Mouse (Mus musculus) heart, adult 2 months (tissue): ENCODE data around the gene Grin3b. TPM values are rescaled to one million over a fixed set of nuclear protein-coding genes. Genes with fewer than 3 reads are reported as not detected.

ENCODE experiments used
- DNase-seq, 2 experiments: peaks; one replicate each; pipeline ENCODE4 v3.0.0; 2021
- H3K27ac ChIP-seq: fragments of 200-600 bp; 2 replicates; pipeline ENCODE4 v1.8.1; 2022
- H3K27me3 ChIP-seq: fragments of 200-500 bp; 2 replicates; pipeline ENCODE4 v1.6.1; 2012; ENCODE audit warnings: mild to moderate bottlenecking, low read length, inconsistent platforms, mixed read lengths; ENCODE audit not compliant: control insufficient read depth, insufficient read depth
- H3K36me3 ChIP-seq: fragments of 200-500 bp; 2 replicates; pipeline ENCODE4 v1.6.1; 2012; ENCODE audit warnings: low read length, inconsistent platforms; ENCODE audit not compliant: control insufficient read depth, insufficient read depth
- H3K4me1 ChIP-seq: fragments of 200-500 bp; 2 replicates; pipeline ENCODE4 v1.6.1; 2011; ENCODE audit warnings: low read length; ENCODE audit not compliant: control insufficient read depth, insufficient read depth
- H3K4me3 ChIP-seq: fragments of 200-600 bp; 2 replicates; pipeline ENCODE4 v1.8.1; 2022
- H3K79me2 ChIP-seq: fragments of 200-500 bp; replicated peaks from 2 replicates; pipeline ENCODE4 v1.6.1; 2012; ENCODE audit warnings: mild to moderate bottlenecking, inconsistent platforms, low read length, moderate library complexity, mixed read lengths; ENCODE audit not compliant: control insufficient read depth, insufficient read depth
- H3K9ac ChIP-seq: fragments of 200-500 bp; 2 replicates; pipeline ENCODE4 v1.6.1; 2012; ENCODE audit warnings: low read depth, mild to moderate bottlenecking, control low read depth, inconsistent platforms, low read length, mixed read lengths
- CTCF ChIP-seq: fragments of 200-600 bp; IDR thresholded peaks from 2 replicates; pipeline ENCODE4 v1.8.1; 2022; ENCODE audit warnings: antibody characterized with exemption, mild to moderate bottlenecking, moderate library complexity
- EP300 ChIP-seq: fragments of 200-500 bp; IDR thresholded peaks from 2 replicates; pipeline ENCODE4 v1.6.1; 2011; ENCODE audit warnings: low read depth, low read length, control low read depth; ENCODE audit not compliant: insufficient read depth
- POLR2A ChIP-seq: fragments of 200-500 bp; IDR thresholded peaks from 2 replicates; pipeline ENCODE4 v1.6.1; 2011; ENCODE audit warnings: mild to moderate bottlenecking, low read depth, low read length, control low read depth; ENCODE audit not compliant: insufficient read depth
- WGBS: fragments of 180-500 bp; shearing (Covaris S2); methylation state at CpG from one replicate; pipeline ENCODE4 v1.1.7; 2018; 5-methylcytosine and 5-hydroxymethylcytosine counted together
- intact Hi-C: fragments of 180-260 bp; cut with DNase I; formaldehyde crosslinking; loops from one replicate; pipeline ENCODE4 v1.15.1; 2025
- polyA plus RNA-seq: library from polyadenylated mRNA; depleted of rRNA; stranded (reverse); fragments of >200 nt; gene quantifications from 2 replicates; pipeline ENCODE4 v1.2.3, GENCODE M21; 2012
- total RNA-seq, 2 experiments: library from RNA; stranded (reverse); gene quantifications; 2 replicates each; pipeline ENCODE4 v1.2.3; 2021

Grin3b gene
- total and polyA plus RNA-seq, 3 experiments: 0.20 to 0.31 (median 0.29) TPM

- 92% methylated on average over 13 of the region's 13 CpGs for WGBS
- Histone ChIP-seq H3K4me3 (no peak overlapping the region), H3K27ac (no peak overlapping the region), H3K36me3 (no peaks in the 10 kb centered on the region), H3K4me1 (peaks cover 1% of the 10 kb centered on the region; the same call in 1 of the 2 replicates), H3K79me2 (no peaks in the 10 kb centered on the region), H3K27me3 (no peaks in the 10 kb centered on the region), H3K9ac (no peak overlapping the region)
- TF ChIP-seq EP300 (no peak), POLR2A (no peak), CTCF (no peak)
- DNase-seq: no peak
- intact Hi-C loops: no loop called here
Observed at GRCm38 (mm10) chr10:80021320-80021641, 50.8 kb downstream of the Grin3b start.

DNA sequence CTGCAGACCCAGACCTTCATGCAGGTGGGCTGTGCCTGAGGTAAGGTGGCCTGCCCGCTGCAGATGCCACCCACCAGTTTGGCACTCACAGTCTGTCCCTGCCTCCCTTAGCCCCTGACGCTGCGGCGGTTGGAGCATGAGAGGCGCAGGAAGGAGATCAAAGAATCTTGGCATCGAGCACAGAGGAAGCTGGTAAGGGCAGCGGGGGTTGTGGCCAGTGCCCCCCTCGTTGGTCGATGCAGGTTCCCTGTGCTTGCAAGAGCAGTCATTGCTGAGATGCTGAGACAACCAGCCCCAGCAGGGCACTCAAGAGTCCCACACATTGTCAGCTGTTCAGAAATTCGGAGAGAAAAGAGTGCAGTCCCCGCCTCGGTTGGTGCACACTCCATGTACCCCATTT is 51.6 kb downstream of the Grin3b start:
- Histone ChIP-seq H3K36me3 (no peaks in the 10 kb centered on the region), H3K4me1 (peaks cover 1% of the 10 kb centered on the region; the same call in 1 of the 2 replicates), H3K27me3 (no peaks in the 10 kb centered on the region), H3K4me3 (no peak overlapping the region), H3K9ac (no peak overlapping the region), H3K27ac (no peak overlapping the region), H3K79me2 (no peaks in the 10 kb centered on the region)
- WGBS: 83% methylated on average over 12 of the region's 12 CpGs
- TF ChIP-seq CTCF (no peak), POLR2A (no peak), EP300 (no peak)
- DNase-seq: no peak
- intact Hi-C loops: no loop called here

GRCm38 (mm10) chr10:80022806-80023205 is 52.3 kb downstream of the Grin3b start:
- no peak for DNase-seq
- intact Hi-C loops: no loop called here
- 91% methylated on average over 8 of the region's 8 CpGs for WGBS
- no peaks in the 10 kb centered on the region for H3K79me2 ChIP-seq
- H3K27me3 ChIP-seq: no peaks in the 10 kb centered on the region
- H3K4me1 ChIP-seq: peaks cover 1% of the 10 kb centered on the region; the same call in 1 of the 2 replicates
- H3K36me3 ChIP-seq: no peaks in the 10 kb centered on the region
- H3K27ac ChIP-seq: no peak overlapping the region
- TF ChIP-seq CTCF (no peak), POLR2A (no peak), EP300 (no peak)
- no peak overlapping the region for H3K4me3 ChIP-seq
- H3K9ac ChIP-seq: no peak overlapping the region

DNA sequence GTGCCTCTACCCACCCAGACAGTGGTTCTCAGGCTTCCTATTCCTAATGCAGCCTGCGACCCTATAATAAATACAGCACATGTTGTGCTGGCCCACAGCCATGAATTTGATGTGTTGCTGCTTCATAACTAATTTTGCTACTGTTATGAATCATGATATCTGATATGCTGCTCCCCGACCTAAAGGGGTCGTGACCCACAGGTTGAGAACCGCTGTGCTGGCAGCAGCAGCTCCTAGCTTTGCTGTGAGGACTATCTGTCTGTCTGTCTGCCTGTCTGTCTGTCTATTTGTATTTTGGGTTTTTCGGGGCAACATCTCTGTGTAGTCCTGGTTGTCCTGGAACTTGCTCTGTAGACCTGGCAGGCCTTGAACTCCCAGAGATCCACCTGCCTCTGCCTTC is 53.2 kb downstream of the Grin3b start:
- TF ChIP-seq POLR2A: no peak
- TF ChIP-seq CTCF: no peak
- no peak for TF ChIP-seq EP300
- Histone ChIP-seq H3K79me2 (no peaks in the 10 kb centered on the region), H3K9ac (no peak overlapping the region), H3K4me3 (no peak overlapping the region), H3K27ac (peak overlapping the region; percentile 47), H3K27me3 (no peaks in the 10 kb centered on the region), H3K36me3 (no peaks in the 10 kb centered on the region), H3K4me1 (0 out of 2 replicates have a peak, but pooled peaks cover 1% of the 10 kb centered on the region)
- intact Hi-C loops: no loop called here
- 52% methylated on average over 5 of the region's 5 CpGs for WGBS
- no peak for DNase-seq

DNA sequence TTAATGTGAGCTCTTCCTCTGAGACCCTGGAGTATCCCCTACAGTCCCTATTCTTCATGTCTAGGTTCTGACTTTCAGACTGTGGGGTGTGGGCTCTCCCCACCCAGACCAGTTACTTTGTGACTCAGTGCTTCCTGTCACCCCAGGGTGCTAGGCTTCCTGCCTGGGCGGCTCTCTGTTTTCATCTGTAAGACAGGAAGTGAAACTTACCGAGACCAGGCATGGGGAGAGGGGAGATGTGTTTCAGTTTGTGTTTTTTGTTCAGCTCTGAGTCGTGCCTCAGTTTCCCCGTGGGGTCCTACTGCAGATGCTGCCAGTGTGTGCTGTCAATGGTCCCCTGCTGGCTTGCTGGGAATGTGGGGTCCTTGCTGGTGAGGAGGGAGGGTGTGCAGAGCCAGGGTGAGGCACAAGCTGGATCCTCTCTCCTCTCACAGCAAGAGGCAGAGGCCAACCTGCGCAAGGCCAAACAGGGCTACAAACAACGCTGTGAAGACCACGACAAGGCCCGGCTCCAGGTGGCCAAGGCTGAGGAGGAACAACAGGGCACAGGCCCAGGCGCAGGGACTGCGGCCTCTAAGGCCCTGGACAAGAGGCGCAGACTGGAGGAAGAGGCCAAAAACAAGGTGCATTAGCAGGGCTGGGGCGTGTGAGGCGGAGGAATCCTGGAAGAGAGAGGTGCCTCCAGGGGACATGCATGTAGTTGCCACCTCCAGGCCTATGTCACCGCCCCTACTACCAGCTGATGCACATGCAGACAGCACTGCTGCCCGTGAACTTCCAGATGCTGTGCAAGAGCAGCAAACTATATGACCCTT is 53.9 kb downstream of the Grin3b start:
- DNase-seq: peak in 1 of 2 experiments; percentile 63
- no peaks in the 10 kb centered on the region for H3K36me3 ChIP-seq
- intact Hi-C loops: no loop called here
- no peaks in the 10 kb centered on the region for H3K27me3 ChIP-seq
- no peaks in the 10 kb centered on the region for H3K79me2 ChIP-seq
- WGBS: 69% methylated on average over 15 of the region's 15 CpGs
- no peak overlapping the region for H3K4me3 ChIP-seq
- 0 out of 2 replicates have a peak, but pooled peaks cover 1% of the 10 kb centered on the region for H3K4me1 ChIP-seq
- TF ChIP-seq EP300 (no peak), POLR2A (no peak)
- peak overlapping the region; percentile 47 for H3K27ac ChIP-seq
- H3K9ac ChIP-seq: no peak overlapping the region

DNA sequence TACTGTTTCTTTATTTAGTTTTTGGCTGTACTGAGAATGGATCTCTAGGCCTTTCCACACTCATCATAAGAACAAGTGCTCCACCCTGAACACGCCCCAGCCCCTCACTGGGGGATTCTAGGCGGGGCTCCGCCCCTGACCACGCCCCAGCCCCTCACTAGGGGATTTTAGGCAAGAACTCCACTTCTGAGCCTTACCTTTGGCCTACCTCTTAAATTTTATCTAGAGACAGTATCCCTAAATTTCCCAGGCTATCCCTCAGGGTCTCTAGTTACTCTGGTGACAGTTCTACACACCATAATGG is 54.5 kb downstream of the Grin3b start:
- Histone ChIP-seq H3K9ac (no peak overlapping the region), H3K36me3 (no peaks in the 10 kb centered on the region), H3K4me3 (no peak overlapping the region), H3K79me2 (no peaks in the 10 kb centered on the region), H3K27ac (no peak overlapping the region; the same call in 1 of the 2 replicates), H3K4me1 (0 out of 2 replicates have a peak, but pooled peaks cover 1% of the 10 kb centered on the region), H3K27me3 (no peaks in the 10 kb centered on the region)
- WGBS: 65% methylated on average over 4 of the region's 4 CpGs
- intact Hi-C loops: no loop called here
- DNase-seq: no peak
- TF ChIP-seq POLR2A (no peak), CTCF (no peak), EP300 (no peak)
